Mouse (Mus musculus): Measurements from ENCODE around the gene Bicra.

GRCm38 (mm10) chr7:16050600-16050999 lies 2.9 kb upstream of the Bicra start:
- TF ChIP-seq CTCF (IDR thresholded peaks at IDR 0.05; ENCODE audit: low read depth, low read length) (no peak), GATA1 (IDR thresholded peaks at IDR 0.05; ENCODE audit: borderline replicate concordance, low read length) (no peak)
